Mouse (Mus musculus) CH12.LX (cell line): ENCODE results near the gene Ugt1a10. TPM values are rescaled to one million over a fixed set of nuclear protein-coding genes. Genes with fewer than 3 reads are reported as not detected.

ENCODE experiments used
- DNase-seq: peaks from one replicate; pipeline ENCODE4 v3.0.0-alpha.2; 2013; ENCODE audit errors: extremely low read depth
- H3K27ac ChIP-seq: 2 replicates; pipeline ENCODE4 v1.5.1; 2012; ENCODE audit warnings: low read depth, mild to moderate bottlenecking, control low read depth, moderate library complexity; ENCODE audit not compliant: insufficient read depth
- H3K27me3 ChIP-seq: replicated peaks from 2 replicates; pipeline ENCODE3; 2012; ENCODE audit warnings: inconsistent platforms
- H3K36me3 ChIP-seq, 2 experiments: replicated peaks in 1 of 2; 2 replicates each; pipeline versions ENCODE3 to v1.6.1; 2012; ENCODE audit warnings: inconsistent platforms in 1 of 2, low read length in 1 of 2, mild to moderate bottlenecking in 1 of 2, mixed read lengths in 1 of 2, moderate library complexity in 1 of 2; ENCODE audit not compliant: control insufficient read depth in 1 of 2, insufficient read depth in 1 of 2
- H3K4me1 ChIP-seq, 2 experiments: 2 replicates each; pipeline ENCODE4 v1.6.1; 2012; ENCODE audit warnings: inconsistent platforms in 1 of 2, moderate library complexity in 1 of 2; ENCODE audit not compliant: insufficient read depth in 2 of 2, control insufficient read depth in 1 of 2
- H3K4me2 ChIP-seq: 2 replicates; pipeline ENCODE4 v1.6.1; 2012; ENCODE audit warnings: low read depth, mild to moderate bottlenecking, control low read depth; ENCODE audit not compliant: poor library complexity, insufficient read depth, severe bottlenecking
- H3K4me3 ChIP-seq, 3 experiments: fragments of 150-350 bp in 1 of 3; sonication (generic) in 1 of 3; replicated peaks in 1 of 3; 2 replicates each; pipeline versions ENCODE3 to v1.5.1; 2011 to 2012; ENCODE audit warnings: low read depth in 2 of 3, low read length in 2 of 3, mild to moderate bottlenecking in 2 of 3, moderate library complexity in 2 of 3, control low read depth in 1 of 3, improper control_type of control experiment in 1 of 3, inconsistent platforms in 1 of 3, mixed read lengths in 1 of 3; ENCODE audit not compliant: poor library complexity in 1 of 3
- H3K79me2 ChIP-seq: replicated peaks from 2 replicates; pipeline ENCODE4 v1.6.1; 2012; ENCODE audit warnings: mild to moderate bottlenecking, moderate library complexity; ENCODE audit not compliant: control insufficient read depth, poor library complexity, insufficient read depth, severe bottlenecking; ENCODE audit errors: extremely low read depth
- H3K9ac ChIP-seq: 2 replicates; pipeline ENCODE4 v1.6.1; 2012; ENCODE audit warnings: low read depth, mild to moderate bottlenecking, control low read depth, moderate library complexity; ENCODE audit not compliant: insufficient read depth
- H3K9me3 ChIP-seq: replicated peaks from 2 replicates; pipeline ENCODE3; 2012; ENCODE audit warnings: low read length, inconsistent platforms, mixed read lengths
- CHD1 ChIP-seq: IDR thresholded peaks from 2 replicates; pipeline ENCODE4 v1.6.1; 2012; ENCODE audit warnings: low read depth, low read length, improper control_type of control experiment, inconsistent platforms
- CHD2 ChIP-seq: IDR thresholded peaks from 2 replicates; pipeline ENCODE4 v1.6.1; 2011; ENCODE audit warnings: low read length, improper control_type of control experiment
- JUND ChIP-seq: conservative IDR thresholded peaks from 2 replicates; pipeline ENCODE4 v1.6.1; 2011; ENCODE audit warnings: low read depth, low read length, improper control_type of control experiment
- KAT2A ChIP-seq: IDR thresholded peaks from 2 replicates; pipeline ENCODE4 v1.6.1; 2012; ENCODE audit warnings: low read length, improper control_type of control experiment, inconsistent platforms; ENCODE audit not compliant: insufficient replicate concordance
- MAFK ChIP-seq: IDR thresholded peaks from 2 replicates; pipeline ENCODE4 v1.6.1; 2011; ENCODE audit warnings: low read length, improper control_type of control experiment; ENCODE audit not compliant: insufficient replicate concordance
- NRF1 ChIP-seq: IDR thresholded peaks from 2 replicates; pipeline ENCODE4 v1.6.1; 2014; ENCODE audit warnings: low read depth, mild to moderate bottlenecking, inconsistent platforms, low read length, improper control_type of control experiment, moderate library complexity
- POLR2AphosphoS2 ChIP-seq: IDR thresholded peaks from 2 replicates; pipeline ENCODE4 v1.6.1; 2011; ENCODE audit warnings: low read depth, low read length, improper control_type of control experiment
- USF1 ChIP-seq: IDR thresholded peaks from 2 replicates; pipeline ENCODE4 v1.6.1; 2014; ENCODE audit warnings: low read depth, mild to moderate bottlenecking, inconsistent platforms, low read length, improper control_type of control experiment
- ZC3H11A ChIP-seq: IDR thresholded peaks from 2 replicates; pipeline ENCODE4 v1.6.1; 2012; ENCODE audit warnings: low read depth, mild to moderate bottlenecking, inconsistent platforms, low read length, improper control_type of control experiment
- ZNF384 ChIP-seq: IDR thresholded peaks from 2 replicates; pipeline ENCODE4 v1.6.1; 2012; ENCODE audit warnings: low read depth, low read length, improper control_type of control experiment, inconsistent platforms
- dilution Hi-C: fragments of 300-500 bp; cut with MboI; formaldehyde crosslinking; loops from 2 replicates; pipeline ENCODE4 v1.14.3; 2020; ENCODE audit warnings: low sequenced_read_pairs; ENCODE audit not compliant: extremely low pct_unique_long_range_greater_than_20kb, extremely low pct_ligation_motif_present
- in situ Hi-C: fragments of 300-500 bp; cut with MboI; formaldehyde crosslinking; loops from 3 replicates; pipeline ENCODE4 v1.14.3; 2019; ENCODE audit warnings: low sequenced_read_pairs, low pct_ligation_motif_present, low pct_unique_long_range_greater_than_20kb, mixed read lengths
- polyA plus RNA-seq: library from polyadenylated mRNA; unstranded; fragments of >175 nt; gene quantifications from 2 replicates; pipeline ENCODE4 v1.2.1, GENCODE M21; 2012; ENCODE audit warnings: low read depth; ENCODE audit not compliant: insufficient read length
- total RNA-seq, 2 experiments: library from RNA; depleted of rRNA; stranded (reverse); fragments of 300-350 nt in 1 of 2; fragments of >200 nt in 1 of 2; gene quantifications; 2 replicates each; pipeline ENCODE4 v1.2.3; 2012 to 2014

The Ugt1a10 gene
- total and polyA plus RNA-seq, 3 experiments: not detected

GRCm38 (mm10) chr1:88212341-88213045 lies 157.3 kb downstream of the Ugt1a10 start:
- H3K4me1 ChIP-seq: no peaks in the 10 kb centered on the region
- no peak overlapping the region for H3K9ac ChIP-seq
- H3K79me2 ChIP-seq: no peaks in the 10 kb centered on the region
- no peaks in the 10 kb centered on the region for H3K36me3 ChIP-seq
- H3K4me3 ChIP-seq: no peak overlapping the region
- in situ Hi-C loops (no loop called here), dilution Hi-C loops (no loop called here)
- H3K27me3 ChIP-seq: no peaks in the 10 kb centered on the region
- H3K4me2 ChIP-seq: no peak overlapping the region
- no peak overlapping the region for H3K27ac ChIP-seq
- H3K9me3 ChIP-seq: peaks cover 57% of the 10 kb centered on the region
- DNase-seq: no peak
- TF ChIP-seq JUND: no peak

GRCm38 (mm10) chr1:88213061-88213460 lies 157.9 kb downstream of the Ugt1a10 start:
- Histone ChIP-seq H3K27me3 (no peaks in the 10 kb centered on the region), H3K9ac (no peak overlapping the region), H3K9me3 (peaks cover 61% of the 10 kb centered on the region), H3K36me3 (no peaks in the 10 kb centered on the region), H3K27ac (no peak overlapping the region), H3K4me2 (no peak overlapping the region), H3K4me1 (no peaks in the 10 kb centered on the region), H3K79me2 (no peaks in the 10 kb centered on the region), H3K4me3 (no peak overlapping the region)
- no peak for TF ChIP-seq MAFK
- TF ChIP-seq CHD1: no peak
- no peak for TF ChIP-seq ZNF384
- no peak for TF ChIP-seq POLR2AphosphoS2
- no peak for TF ChIP-seq ZC3H11A
- no peak for TF ChIP-seq USF1
- dilution Hi-C loops (no loop called here), in situ Hi-C loops (no loop called here)
- no peak for DNase-seq

DNA sequence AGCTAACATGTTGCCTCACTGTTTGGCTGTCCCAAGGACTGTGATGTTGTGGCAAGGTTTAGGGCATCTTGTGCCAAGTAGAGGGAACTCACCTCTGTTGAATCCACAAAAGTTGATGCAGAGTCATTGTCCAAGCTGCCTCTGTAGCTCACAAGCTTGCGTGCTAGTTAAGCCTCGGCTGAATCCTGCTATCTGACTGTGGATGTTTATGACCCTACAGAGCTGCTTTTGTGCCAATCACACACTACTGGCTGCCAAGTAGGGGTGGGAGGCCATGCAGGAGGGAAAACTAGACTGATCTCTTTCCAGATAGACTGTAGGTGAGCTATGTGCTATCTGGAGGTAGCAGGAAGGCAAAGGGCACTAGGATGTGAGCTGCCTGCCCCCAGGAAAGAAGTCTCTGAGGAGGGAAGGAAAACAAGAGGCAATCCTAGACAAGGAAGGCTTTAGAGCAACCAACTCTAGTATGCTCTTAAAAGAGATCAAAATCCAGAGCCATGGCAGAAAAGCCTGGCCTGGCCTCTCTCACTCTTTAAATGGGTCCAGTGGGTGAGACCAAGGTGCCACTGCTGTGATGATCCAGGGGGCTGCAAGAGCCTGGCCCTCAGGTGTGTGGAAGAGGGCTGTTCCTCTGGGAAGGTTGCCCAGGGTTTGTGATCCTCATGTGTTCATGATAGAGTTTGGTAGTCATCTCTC lies 158.7 kb downstream of the Ugt1a10 start:
- dilution Hi-C loops: no loop called here
- H3K4me3 ChIP-seq: no peak overlapping the region
- H3K4me2 ChIP-seq: no peak overlapping the region
- in situ Hi-C loops: no loop called here
- no peak overlapping the region for H3K9ac ChIP-seq
- H3K79me2 ChIP-seq: no peaks in the 10 kb centered on the region
- H3K9me3 ChIP-seq: peaks cover 67% of the 10 kb centered on the region
- no peaks in the 10 kb centered on the region for H3K36me3 ChIP-seq
- H3K27me3 ChIP-seq: no peaks in the 10 kb centered on the region
- H3K4me1 ChIP-seq: no peaks in the 10 kb centered on the region
- no peak overlapping the region for H3K27ac ChIP-seq
- DNase-seq: no peak
- TF ChIP-seq NRF1: 0 out of 2 replicates have a peak, but pooled peaks have one; percentile 6
- TF ChIP-seq CHD2: no peak
- TF ChIP-seq KAT2A: 0 out of 2 replicates have a peak, but pooled peaks have one; percentile 6
